Mouse (Mus musculus) thymus, adult 2 months (tissue): ENCODE measurements around the gene Actg1. TPM values are rescaled to one million over a fixed set of nuclear protein-coding genes. Genes with fewer than 3 reads are reported as not detected.

Experiments used
- DNase-seq: peaks from one replicate; pipeline ENCODE4 v3.0.0; 2021
- H3K27ac ChIP-seq: fragments of 200-500 bp; 2 replicates; pipeline ENCODE4 v1.5.1; 2012; ENCODE audit warnings: low read length, control low read depth; ENCODE audit not compliant: control insufficient read depth, insufficient read depth
- H3K27me3 ChIP-seq: fragments of 200-500 bp; 2 replicates; pipeline ENCODE4 v1.6.1; 2012; ENCODE audit warnings: mild to moderate bottlenecking, low read length, moderate library complexity, mixed read lengths; ENCODE audit not compliant: control insufficient read depth, insufficient read depth
- H3K36me3 ChIP-seq: fragments of 200-500 bp; 2 replicates; pipeline ENCODE4 v1.6.1; 2012; ENCODE audit warnings: mild to moderate bottlenecking, low read length, moderate library complexity; ENCODE audit not compliant: control insufficient read depth, insufficient read depth
- H3K4me1 ChIP-seq: fragments of 200-500 bp; replicated peaks from 2 replicates; pipeline ENCODE4 v1.6.1; 2012; ENCODE audit warnings: low read length; ENCODE audit not compliant: control insufficient read depth, insufficient read depth
- H3K4me3 ChIP-seq: fragments of 200-500 bp; 2 replicates; pipeline ENCODE4 v1.5.1; 2012; ENCODE audit warnings: mild to moderate bottlenecking, low read length, control low read depth, moderate library complexity; ENCODE audit not compliant: control insufficient read depth, insufficient read depth
- CTCF ChIP-seq: fragments of 200-500 bp; IDR thresholded peaks from 2 replicates; pipeline ENCODE4 v1.5.1; 2012; ENCODE audit warnings: mild to moderate bottlenecking, control low read depth, low read length, moderate library complexity, borderline replicate concordance; ENCODE audit not compliant: control insufficient read depth, poor library complexity, insufficient read depth; ENCODE audit errors: extremely low read depth
- POLR2A ChIP-seq: fragments of 200-500 bp; IDR thresholded peaks from 2 replicates; pipeline ENCODE4 v1.6.1; 2012; ENCODE audit warnings: mild to moderate bottlenecking, low read length, control low read depth, moderate library complexity; ENCODE audit not compliant: control insufficient read depth, poor library complexity, insufficient read depth; ENCODE audit errors: extremely low read depth
- WGBS: fragments of 180-500 bp; shearing (Covaris S2); methylation state at CpG from one replicate; pipeline ENCODE4 v1.1.7; 2018; 5-methylcytosine and 5-hydroxymethylcytosine counted together
- polyA plus RNA-seq: library from polyadenylated mRNA; depleted of rRNA; stranded (reverse); fragments of >200 nt; gene quantifications from 2 replicates; pipeline ENCODE4 v1.2.3, GENCODE M21; 2012; rRNA removed

Actg1 gene
- polyA plus RNA-seq, 1 experiment, result 1,233 TPM

DNA sequence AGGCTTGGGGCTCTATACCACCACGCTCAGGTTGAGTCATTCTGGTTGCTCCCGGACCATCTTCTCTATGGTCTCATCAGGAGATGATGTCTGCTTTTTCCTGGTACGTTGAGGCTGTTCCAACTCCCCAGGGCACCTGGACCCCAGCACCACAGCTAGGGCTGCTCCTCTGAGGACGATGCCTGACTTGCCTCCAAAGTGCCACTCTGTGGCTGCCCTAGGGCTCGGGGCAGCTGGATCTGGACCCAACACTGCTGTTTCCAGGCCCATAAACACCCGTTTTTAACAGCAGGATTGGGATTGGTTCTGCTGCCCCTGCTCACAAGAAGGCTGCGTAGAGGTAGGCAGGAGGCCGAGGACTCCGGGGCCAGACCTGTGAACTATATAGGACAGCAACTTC, 45.2 kb downstream of the Actg1 start:
- Histone ChIP-seq H3K4me3 (no peak overlapping the region), H3K27ac (no peak overlapping the region), H3K4me1 (peaks cover 25% of the 10 kb centered on the region), H3K27me3 (no peaks in the 10 kb centered on the region), H3K36me3 (no peaks in the 10 kb centered on the region)
- DNase-seq, result no peak
- TF ChIP-seq POLR2A (no peak), CTCF (no peak)
- 96% methylated on average over 9 of the region's 9 CpGs for WGBS

DNA sequence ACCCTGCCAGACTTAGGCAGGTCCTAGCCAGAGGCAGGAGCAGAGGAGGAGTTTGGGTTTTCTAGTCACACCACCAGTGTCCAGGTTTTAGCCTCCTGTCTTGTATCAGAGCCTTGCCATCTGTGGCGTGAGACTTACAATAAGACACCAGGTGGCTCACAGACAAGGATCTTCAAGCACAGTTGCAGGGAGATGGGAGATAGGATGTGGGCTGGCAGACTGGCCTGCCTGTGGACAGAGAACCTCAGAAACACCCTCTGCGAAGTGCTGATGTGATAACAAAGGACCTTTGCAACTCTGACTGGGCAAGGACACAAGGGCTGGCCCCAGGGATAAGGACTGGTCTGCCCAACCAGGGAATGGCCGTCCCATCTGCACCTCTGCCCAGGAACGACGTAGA, 48.9 kb downstream of the Actg1 start:
- no peak for DNase-seq
- H3K27me3 ChIP-seq, result no peaks in the 10 kb centered on the region
- no peaks in the 10 kb centered on the region for H3K36me3 ChIP-seq
- peaks cover 6% of the 10 kb centered on the region for H3K4me1 ChIP-seq
- H3K27ac ChIP-seq, result no peak overlapping the region
- no peak for TF ChIP-seq CTCF
- TF ChIP-seq POLR2A, result no peak
- no peak overlapping the region for H3K4me3 ChIP-seq
- 41% methylated on average over 5 of the region's 5 CpGs for WGBS

DNA sequence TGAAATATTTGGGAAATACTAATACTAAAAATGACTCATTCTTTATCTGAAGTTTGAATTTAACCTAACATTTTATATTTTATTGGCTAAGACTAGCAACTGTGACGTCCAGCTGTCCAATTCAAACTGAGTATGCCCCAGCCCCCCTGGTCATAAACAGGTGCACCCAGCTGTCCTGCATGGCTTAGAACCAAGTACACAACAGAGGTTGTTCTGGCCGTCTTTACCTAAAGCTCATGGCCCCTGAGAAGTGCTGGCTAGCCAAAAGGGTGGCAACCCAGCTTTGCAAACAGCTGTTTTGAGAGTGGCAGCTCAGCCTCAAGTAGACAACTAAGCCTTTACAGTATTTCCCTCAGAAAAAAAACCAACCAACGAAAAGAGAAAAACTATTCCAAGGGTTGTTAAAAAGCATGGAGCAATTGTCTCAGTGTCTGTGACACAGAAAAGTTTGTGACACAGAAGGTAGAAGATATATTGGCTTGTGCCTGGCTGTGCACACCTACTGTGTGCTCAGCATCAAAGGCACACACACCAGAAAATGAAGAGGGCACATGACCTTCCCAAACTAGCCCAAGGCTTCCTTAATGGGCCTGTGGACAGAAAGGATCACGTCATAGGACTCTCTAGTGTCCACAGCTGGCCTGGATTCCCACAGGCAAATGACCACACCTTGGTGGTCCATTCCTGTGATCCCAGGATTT, 49.8 kb downstream of the Actg1 start:
- no peak for DNase-seq
- H3K4me1 ChIP-seq, result peaks cover 5% of the 10 kb centered on the region
- H3K4me3 ChIP-seq, result no peak overlapping the region
- H3K27me3 ChIP-seq, result no peaks in the 10 kb centered on the region
- WGBS, result 94% methylated on average over 4 of the region's 4 CpGs
- no peak overlapping the region for H3K27ac ChIP-seq
- H3K36me3 ChIP-seq, result no peaks in the 10 kb centered on the region
- TF ChIP-seq POLR2A (no peak), CTCF (no peak)

DNA sequence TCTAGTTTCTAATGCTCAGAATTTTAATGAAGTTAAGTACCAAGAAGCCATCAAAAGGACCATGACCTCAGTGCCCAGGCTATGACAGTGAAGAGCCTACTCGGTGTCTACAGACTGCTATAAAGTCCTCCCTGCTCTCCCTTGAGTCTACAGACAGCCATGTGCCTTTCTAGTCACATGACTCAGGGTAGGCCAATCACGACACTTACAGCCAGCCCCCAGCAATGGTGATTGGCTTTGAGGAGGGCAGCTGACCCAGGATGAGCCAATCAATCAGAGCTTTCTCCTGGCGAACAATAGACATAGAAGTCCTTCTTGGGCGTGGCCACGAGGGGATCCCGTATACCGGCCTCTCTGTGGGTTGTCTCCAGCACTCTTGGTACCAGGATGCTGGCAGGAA, 50.6 kb downstream of the Actg1 start:
- peaks cover 9% of the 10 kb centered on the region for H3K4me1 ChIP-seq
- no peak overlapping the region for H3K27ac ChIP-seq
- 95% methylated on average over 7 of the region's 7 CpGs for WGBS
- TF ChIP-seq POLR2A, result no peak
- TF ChIP-seq CTCF, result no peak
- H3K36me3 ChIP-seq, result no peaks in the 10 kb centered on the region
- no peaks in the 10 kb centered on the region for H3K27me3 ChIP-seq
- no peak overlapping the region for H3K4me3 ChIP-seq
- no peak for DNase-seq

DNA sequence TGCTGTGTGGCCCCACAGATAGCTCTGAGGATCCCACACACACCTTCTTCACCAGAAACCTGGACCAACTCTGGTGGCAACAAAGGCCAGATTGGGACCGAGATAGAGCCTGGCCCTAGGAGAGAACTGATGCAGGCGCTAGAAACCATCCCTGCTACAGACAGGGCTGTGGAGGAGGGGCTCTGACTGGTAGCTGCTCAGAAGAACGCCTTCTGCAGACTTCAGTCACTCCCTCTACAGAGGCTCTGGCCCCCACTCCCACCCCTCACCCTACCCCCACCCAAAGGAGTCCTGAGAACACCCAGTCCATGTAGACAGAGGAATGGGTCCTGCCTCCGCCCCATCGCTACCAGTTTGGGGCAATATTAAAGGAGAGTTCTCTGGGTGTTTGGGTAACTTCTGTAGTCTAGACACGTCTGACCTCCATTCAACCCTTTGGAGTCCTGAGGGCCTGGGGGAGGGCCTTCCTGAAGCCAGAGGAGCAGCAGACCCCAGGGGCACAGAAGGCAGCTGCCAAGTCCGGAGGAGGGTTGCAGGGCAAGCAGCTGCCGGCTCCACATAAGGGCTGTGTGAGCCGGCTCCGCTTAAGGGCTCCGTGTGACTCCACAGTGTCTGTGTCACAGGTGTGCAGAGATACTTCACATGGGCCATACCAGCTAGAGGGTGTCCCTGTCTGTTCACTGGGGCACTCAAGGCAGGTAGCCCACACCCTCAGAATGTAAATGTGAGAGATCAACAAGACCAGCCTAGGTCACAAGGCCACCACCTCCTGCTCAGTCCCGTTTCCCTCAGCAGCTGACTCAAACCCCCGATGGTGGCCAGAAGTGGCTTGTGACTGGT, 51.8 kb downstream of the Actg1 start:
- Histone ChIP-seq H3K4me3 (no peak overlapping the region), H3K36me3 (no peaks in the 10 kb centered on the region), H3K27me3 (no peaks in the 10 kb centered on the region), H3K4me1 (peaks cover 9% of the 10 kb centered on the region), H3K27ac (no peak overlapping the region)
- no peak for DNase-seq
- no peak for TF ChIP-seq POLR2A
- no peak for TF ChIP-seq CTCF
- 88% methylated on average over 13 of the region's 13 CpGs for WGBS

Other genes with a start within 250 kb of the Actg1 start
- 95.3 and 103 TPM in 2 replicates for gene Tepsin, start 249.8 kb downstream of the Actg1 start, polyA plus RNA-seq
- 33.0 and 47.7 TPM in 2 replicates for gene Ndufaf8, start 249.6 kb downstream of the Actg1 start, polyA plus RNA-seq
- 165 and 167 TPM in 2 replicates for gene Slc38a10, start 197.2 kb downstream of the Actg1 start, polyA plus RNA-seq
- 11.0 and 15.1 TPM in 2 replicates for gene Bahcc1, start 115.6 kb downstream of the Actg1 start, polyA plus RNA-seq
- 0.19 and 0.37 TPM in 2 replicates for gene Fscn2, start 13.0 kb upstream of the Actg1 start, polyA plus RNA-seq
- gene Faap100, start 30.2 kb upstream of the Actg1 start, polyA plus RNA-seq, result 59.7 and 64.4 TPM in 2 replicates
- gene Nploc4, start 89.2 kb upstream of the Actg1 start, polyA plus RNA-seq, result 71.4 and 86.4 TPM in 2 replicates
- gene Tspan10, start 94.1 kb upstream of the Actg1 start, polyA plus RNA-seq, result 16.8 and 24.0 TPM in 2 replicates
- gene Pde6g, start 105.0 kb upstream of the Actg1 start, polyA plus RNA-seq, result 0.55 and 0.64 TPM in 2 replicates
- gene Oxld1, start 109.5 kb upstream of the Actg1 start, polyA plus RNA-seq, result 15.5 and 17.3 TPM in 2 replicates
- gene Ccdc137, start 109.6 kb upstream of the Actg1 start, polyA plus RNA-seq, result 25.6 and 30.1 TPM in 2 replicates
- 25.9 and 28.4 TPM in 2 replicates for gene Arl16, start 119.1 kb upstream of the Actg1 start, polyA plus RNA-seq
- gene Mrpl12, start 136.1 kb upstream of the Actg1 start, polyA plus RNA-seq, result 89.6 and 92.3 TPM in 2 replicates
- gene Slc25a10, start 143.3 kb upstream of the Actg1 start, polyA plus RNA-seq, result 102 and 103 TPM in 2 replicates
- gene Gcgr, start 182.2 kb upstream of the Actg1 start, polyA plus RNA-seq, result 1.0 TPM in 2 replicates
- gene Mcrip1, start 201.2 kb upstream of the Actg1 start, polyA plus RNA-seq, result 167 and 191 TPM in 2 replicates
- 5.0 and 6.4 TPM in 2 replicates for gene Ppp1r27, start 202.6 kb upstream of the Actg1 start, polyA plus RNA-seq
- 125 and 139 TPM in 2 replicates for gene P4hb, start 224.7 kb upstream of the Actg1 start, polyA plus RNA-seq
- gene Arhgdia, start 233.1 kb upstream of the Actg1 start, polyA plus RNA-seq, result 1,184 and 1,219 TPM in 2 replicates
- gene Alyref, start 249.8 kb upstream of the Actg1 start, polyA plus RNA-seq, result 60.9 and 74.6 TPM in 2 replicates
- 127 and 140 TPM in 2 replicates for gene Anapc11, start 249.9 kb upstream of the Actg1 start, polyA plus RNA-seq